Mouse (Mus musculus): ENCODE data around the gene Zfp503.

Zfp503 gene

GRCm38 (mm10) chr14:21992321-21992885, 3.0 kb upstream of the Zfp503 start:
- DNase-seq = peak; percentile 15

GRCm38 (mm10) chr14:21991856-21992255, 2.5 kb upstream of the Zfp503 start:
- DNase-seq = peak; percentile 13

DNA sequence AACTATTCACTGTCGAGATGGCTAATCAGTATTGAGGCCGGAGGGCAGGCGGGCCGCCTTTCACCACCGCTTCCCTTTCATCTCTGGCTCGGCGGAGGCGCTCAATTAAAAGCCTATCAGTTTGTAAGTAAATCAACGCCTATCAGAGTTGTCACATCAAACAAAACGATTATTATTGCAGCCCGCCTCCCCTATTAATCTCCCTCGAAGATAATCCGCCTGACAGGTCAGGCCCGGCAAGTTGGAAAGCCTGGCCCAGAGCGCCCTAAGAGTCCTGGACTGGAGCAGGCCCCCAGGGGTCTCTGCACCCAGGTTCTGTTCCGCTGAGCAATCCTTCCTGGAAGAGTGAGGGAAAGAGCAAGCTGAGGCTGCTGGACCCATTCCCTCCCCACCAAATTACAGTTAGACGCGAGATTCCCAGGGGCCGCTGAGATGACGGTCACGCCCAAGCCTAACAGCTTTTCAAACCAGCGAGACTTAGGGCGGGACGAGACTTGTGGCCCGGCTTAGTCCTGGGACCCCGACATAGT, 1.9 kb upstream of the Zfp503 start:
- peak; percentile 83 for DNase-seq

GRCm38 (mm10) chr14:21990321-21991021, 1.1 kb upstream of the Zfp503 start:
- DNase-seq = peak; percentile 41

DNA sequence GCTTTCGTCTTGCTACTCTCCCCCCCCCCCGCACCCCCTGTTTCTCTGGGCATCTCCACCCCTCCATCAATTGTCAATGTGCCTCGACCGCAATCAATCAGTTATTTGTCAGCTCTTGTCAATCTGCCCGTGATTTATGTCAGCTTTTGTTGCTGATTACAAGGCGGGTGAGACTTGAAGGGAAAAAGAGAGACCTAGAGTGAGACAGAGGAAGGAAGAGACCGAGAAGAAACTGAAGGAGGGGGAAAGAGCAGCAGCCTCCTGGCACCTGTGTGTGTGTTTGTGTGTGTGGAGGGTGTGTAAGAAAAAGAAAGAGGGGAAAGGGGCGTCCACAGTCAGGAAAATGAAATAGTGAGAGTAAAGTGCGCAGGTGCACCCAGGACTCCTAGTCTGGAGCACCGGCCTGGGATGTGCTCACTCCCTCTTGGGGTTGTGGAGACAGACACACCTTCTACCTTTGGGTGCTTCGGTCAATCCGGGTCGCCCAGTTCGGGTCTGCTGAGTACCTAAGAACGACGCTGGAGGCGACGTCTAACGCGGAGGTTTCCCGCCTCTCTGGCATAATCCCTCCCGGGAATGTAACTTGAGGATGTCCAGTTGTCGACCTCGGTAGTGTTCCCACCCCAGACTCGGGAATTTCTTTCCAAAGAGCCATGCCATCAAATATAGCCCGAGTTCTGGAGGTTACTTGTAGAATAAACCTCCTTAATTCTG, 667 bp downstream of the Zfp503 start:
- no peak for DNase-seq

DNA sequence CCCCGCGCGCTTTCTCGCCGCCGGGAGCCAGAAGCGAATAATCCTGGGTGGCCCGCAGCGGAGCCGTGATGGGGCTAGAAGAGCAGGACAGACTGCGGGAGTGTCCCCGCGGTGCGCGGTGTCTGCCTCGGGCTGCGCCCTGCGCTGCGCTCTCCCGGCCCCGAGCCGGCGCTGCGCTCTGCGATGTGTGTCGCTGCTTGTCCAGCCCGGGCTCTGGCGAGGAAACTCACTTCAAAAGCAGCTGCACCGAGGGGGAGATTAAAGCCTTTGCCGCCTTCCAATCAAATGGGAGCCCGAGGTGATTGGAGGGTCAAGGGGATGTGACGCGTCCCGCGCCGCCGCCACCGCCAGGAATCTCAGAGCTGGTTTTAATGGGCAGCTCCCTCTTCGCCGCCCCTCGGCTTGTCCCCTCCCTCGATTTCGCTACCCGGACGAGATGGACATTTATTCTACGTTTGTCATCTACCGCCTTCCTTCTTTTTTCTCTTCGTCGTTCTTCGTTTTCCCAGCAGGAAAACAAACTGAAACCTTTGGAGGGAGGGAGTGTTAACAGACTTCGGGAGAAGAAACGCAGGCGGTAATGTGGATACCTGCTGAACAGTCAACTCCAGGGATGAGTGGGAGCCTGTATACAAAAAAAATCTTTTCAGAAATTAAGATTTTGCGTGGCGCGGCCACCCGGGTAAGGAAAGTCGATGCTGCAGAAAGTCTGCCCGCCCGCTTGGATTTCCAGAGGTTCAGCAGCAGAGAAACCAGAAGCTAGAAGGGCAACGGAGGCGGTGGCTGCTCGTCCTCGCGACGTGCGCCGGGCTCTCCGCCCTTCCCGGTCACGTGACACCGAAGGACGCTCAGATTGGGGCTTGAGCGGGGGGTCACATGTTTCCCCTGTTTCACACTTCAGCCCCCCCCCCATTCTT, 1.5 kb downstream of the Zfp503 start:
- DNase-seq = peak; percentile 99

DNA sequence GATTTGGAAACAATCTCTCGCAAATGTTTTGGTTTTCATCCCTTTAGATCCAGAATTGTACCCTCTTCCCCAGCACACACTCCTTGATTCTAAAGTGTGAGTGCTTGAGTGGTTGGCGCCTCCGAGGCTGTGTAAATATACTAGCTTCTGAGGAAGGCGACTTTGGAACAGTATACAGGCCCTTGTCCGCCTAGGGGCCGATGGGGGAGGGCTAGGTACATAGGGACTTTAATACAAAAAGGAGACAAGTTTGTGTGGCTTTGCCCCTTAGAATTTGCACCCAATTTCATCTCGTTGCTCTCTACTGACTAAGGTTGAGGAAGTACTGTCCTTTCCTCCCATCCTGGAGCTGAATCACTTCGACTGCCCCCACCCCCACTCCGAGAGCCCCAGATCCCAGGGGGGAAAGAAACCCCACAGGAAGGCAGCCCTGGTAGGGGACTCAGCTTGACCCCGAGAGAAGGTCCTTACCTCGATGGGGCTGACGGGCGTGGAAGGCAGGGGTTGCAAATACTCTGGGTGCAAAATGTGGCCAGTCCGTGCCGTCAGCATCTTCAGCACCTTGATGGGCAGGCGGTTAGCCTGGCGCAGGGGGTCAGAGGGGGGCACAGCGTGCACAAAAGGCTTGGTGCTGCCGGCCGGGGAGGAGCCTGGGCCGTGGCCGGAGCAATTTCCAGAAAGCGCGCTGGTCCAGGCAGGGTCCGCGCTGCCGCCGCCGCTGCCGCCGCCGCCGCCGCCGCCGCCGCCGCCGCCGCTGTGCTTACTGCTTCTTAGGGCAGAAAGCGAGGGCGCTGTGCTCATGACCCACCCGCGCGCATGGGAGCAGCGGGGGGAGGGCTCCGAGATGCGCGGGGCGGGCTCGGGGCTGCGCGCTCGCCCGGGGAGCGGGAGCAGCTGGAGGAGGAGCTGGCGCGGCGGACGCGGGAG, 2.4 kb downstream of the Zfp503 start:
- no peak for DNase-seq

- DNase-seq = peak; percentile 87
These were observed 3.2 kb downstream of the Zfp503 start for GRCm38 (mm10) chr14:21985981-21986732.

DNA sequence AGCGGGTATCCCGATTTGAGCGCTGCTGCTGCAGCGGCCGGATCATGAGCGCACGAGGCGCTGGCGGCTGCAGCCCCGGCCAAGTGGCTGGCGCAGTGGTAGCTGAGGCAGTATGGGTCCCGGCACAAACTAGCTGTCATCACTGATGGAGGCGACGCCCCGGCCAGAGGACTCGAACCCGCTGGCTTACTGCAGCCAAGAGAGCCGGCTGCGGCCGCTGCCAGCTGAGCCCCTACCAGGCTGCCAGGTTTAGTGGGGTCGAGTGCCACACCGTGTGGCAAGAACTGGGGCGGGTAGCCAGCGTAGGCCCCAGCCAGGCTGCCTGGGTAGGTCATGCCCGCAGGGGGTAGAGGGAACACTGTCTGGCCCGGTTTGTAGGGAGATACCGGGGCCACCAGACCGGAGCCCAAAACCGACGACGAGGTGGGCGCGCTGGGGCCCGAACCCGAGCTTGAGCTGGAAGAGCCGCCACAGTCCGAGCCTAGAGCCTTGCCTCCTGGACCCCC, 3.9 kb downstream of the Zfp503 start:
- DNase-seq = no peak

GRCm38 (mm10) chr14:21984757-21985425, 4.5 kb downstream of the Zfp503 start:
- DNase-seq = peak; percentile 56

DNA sequence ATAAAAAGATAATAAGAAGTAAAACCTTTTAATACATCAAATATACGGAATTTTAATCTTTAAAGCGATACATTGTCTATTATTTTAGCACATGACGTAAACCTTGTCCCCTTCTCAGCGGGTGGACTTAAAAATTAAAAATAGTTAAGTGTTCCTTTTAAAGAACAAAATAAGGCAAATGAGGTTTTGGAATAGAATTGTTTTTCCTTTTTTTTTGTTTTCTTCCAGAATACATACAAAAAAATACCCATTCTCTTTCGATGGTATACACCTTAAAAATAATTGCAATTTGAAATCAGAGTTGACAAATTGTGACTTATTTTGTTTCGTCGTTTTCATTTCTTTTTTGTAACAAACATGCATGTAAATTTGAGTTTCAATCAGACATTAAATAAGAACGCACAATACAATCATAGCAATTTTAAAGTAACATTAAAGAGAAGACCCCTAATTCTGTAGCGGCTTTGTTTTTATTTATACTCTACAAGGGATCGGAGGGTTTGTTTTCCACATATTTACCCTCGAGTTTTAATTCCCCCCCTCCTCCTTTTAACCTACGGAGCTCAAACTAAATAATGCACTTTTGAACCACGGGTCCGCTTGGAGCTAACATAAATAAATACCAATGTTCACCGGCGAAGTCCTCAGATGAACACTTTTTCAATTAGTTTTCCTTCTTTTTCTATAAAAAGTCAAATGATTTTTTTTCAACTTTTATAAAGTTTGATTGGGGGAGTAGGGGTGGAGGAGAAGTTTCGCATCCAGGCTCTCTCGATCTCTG, 5.3 kb downstream of the Zfp503 start:
- peak; percentile 26 for DNase-seq

GRCm38 (mm10) chr14:21983311-21983949, 6.0 kb downstream of the Zfp503 start:
- DNase-seq = peak; percentile 54

GRCm38 (mm10) chr14:21982592-21983310, 6.7 kb downstream of the Zfp503 start:
- peak; percentile 60 for DNase-seq

GRCm38 (mm10) chr14:21982096-21982591, 7.3 kb downstream of the Zfp503 start:
- peak; percentile 31 for DNase-seq

DNA sequence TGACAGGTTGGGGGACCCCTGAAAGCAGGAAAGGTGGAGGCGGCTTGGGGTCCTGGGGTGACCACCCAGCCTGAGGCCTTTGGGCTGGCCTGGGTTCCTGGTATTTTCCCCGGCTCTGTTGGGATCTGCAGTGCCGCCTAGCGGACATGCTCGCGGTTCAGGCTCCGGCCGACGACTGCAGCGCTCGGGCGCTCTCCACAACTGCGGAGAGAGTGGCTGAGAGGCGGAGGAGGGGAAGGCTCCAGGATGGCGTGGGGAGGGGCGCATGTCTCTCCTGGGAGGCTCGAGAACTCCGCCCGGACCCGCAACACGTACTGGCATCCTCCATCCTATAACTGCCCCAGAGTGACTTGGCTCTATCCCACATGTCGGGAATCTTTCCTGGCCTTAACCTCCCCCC, 7.9 kb downstream of the Zfp503 start:
- peak; percentile 84 for DNase-seq

DNA sequence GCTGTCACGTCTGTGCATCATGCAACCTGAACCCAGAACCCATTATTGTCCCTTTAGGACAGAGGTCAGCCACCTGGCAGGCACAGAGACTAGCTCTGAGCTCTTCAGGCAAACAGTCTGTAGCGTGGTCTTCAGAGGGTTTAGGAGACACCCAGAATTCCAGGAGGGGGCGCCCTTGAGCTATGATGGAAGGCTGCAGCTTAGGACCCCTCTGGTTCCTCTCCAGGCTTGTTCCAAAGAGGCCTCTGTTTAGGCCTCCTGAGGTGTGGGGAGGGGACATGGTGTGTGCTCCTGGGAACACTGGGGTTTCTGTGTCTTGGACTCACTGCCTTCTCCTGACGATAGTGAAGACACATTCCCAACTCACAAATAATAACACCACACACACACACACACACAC, 20.4 kb downstream of the Zfp503 start:
- DNase-seq = peak; percentile 84

DNA sequence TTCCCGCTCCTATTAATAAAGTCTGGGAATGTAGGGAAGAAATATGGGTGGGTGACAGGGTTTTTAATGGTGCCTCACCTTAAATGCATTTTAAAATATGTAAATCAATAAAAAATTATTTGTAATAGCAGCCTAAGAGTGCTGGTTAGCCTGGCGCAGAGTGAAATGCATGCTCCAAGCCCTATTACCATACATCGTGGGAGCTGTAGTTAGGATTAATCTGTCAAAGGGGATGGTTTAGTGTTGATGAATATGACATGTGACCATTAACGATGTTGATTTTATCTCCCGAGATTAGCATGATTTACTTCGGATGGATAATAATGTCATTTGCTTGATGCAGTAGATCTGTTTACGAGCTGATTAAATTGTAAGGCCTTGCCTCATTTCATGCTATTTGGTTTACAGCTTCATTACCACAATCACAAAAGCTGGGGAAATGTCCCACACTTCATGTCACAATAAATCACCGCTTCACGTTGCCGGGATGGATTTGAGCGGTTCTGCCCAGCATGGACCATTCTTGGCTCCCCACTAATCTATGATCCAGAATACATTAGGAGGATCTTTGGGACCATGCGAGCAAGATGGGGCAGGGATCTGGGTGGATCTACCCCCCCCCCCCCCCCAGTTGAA, 21.9 kb downstream of the Zfp503 start:
- peak; percentile 80 for DNase-seq

Data from retina, postnatal 1 day (tissue).